Mouse (Mus musculus): ENCODE measurements around the gene Sf3a1.
A peak's percentile ranks its signal among the peaks of the same experiment; 100 is the strongest.

Gene Sf3a1

GRCm38 (mm10) chr11:4134986-4135935 lies 24.9 kb upstream of the Sf3a1 start, which contains the start of gene Rnf215:
Gene Rnf215 (plus strand): TSS chr11:4135202.
- peak; percentile 89 for DNase-seq (ENCODE audit: low read depth)

DNA sequence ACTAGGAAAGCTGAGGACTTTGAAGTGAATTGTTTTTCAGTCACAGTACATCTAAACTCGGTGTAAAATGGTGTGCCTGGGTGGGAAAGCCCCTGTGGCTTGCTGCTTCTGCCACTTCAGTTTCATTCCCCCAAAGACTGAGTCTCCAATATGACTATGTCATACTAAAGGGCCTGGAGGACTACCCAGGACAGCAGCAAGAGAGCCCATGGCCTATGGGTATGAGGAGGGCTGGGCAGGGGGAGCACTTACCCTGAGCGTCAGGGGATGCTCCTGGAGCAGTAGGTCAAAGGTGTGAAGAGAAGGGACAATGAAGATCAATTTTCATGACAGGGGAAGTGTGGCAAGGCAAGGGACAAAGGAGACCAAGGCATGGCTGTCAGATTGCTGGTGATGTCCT lies 21.2 kb upstream of the Sf3a1 start:
- DNase-seq (ENCODE audit: low read depth): no peak

GRCm38 (mm10) chr11:4141505-4141904 lies 18.6 kb upstream of the Sf3a1 start:
- no peak for DNase-seq (ENCODE audit: low read depth)

- DNase-seq (ENCODE audit: low read depth): no peak
These were observed 17.8 kb upstream of the Sf3a1 start for GRCm38 (mm10) chr11:4142352-4142751.

DNA sequence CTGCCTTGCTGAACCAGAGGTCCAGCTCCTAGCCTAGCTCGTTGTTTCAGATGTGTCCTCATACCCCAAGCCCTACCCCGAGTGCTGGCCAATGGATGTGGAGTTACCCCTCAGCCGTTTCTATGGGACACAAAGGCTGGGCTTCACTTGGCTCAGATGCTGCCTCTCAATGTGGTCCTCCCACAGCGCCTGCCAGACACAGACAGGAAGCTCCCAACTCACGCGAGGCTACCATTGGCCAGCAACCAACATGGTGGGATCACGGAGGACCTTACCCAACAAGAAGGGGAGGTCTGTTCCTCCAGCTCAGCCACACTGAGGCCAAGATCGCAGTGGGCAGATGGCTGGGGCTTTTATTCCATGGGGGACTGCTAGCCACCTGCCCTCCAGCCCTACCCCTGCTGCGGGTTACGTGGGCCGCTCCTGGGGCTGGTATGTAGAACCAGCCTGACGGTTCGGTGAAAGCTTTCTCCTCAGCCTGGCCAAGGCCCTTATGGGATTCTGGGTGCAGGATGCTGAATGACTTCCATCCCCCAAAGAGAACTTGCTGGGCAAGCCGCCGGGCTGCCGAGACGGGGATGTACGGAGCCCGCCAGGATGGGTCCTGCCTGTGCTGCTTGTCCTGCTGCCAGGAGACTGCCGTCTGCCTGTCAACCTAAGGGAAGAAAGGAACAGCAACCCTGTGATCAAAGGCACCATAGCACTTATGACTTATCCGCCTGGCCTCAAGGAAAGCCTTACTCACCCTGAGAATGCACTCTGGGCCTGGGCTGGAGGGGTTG lies 16.7 kb upstream of the Sf3a1 start:
- DNase-seq (ENCODE audit: low read depth): no peak

DNA sequence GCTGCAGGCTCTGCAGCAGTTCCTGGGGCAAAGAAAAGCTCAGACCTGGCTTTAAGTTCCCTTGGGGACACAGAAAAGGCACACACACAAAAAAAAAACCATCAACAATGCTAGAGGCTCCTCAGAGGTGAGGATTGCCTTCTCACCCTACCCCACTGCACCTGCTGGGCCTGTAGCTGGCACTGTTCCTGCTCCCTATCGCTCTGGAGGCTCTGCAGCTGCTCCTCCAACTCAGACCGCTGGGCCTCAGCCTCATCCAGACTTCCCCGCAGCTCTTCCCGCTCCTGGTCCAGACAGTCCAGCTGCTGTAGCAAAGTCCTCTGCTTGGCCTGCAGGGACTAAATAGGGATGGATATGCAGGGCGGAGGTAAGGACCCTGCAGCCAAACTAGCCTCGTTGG lies 13.8 kb upstream of the Sf3a1 start:
- no peak for DNase-seq (ENCODE audit: low read depth)

DNA sequence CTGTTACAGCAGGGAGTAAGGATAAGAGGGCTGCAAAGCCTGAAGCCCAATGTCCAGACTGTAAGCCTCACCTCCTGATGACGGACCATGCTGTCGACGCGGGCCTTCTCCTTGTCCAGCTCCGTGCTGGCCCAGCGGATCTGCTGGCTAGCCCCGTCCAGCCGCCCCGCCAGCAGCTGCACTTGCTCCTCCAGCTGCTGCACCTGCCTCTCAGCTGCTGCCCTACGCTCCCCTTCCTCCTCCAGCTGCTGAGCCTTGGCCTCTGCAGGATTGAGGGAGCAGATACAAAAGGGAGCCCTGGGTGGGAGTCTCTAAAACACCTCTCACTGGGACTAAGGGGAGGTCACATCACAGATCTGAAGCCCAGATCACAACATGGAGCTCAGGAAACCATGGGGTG lies 13.1 kb upstream of the Sf3a1 start:
- no peak for DNase-seq (ENCODE audit: low read depth)

- no peak for DNase-seq (ENCODE audit: low read depth)
These were observed 12.0 kb upstream of the Sf3a1 start for GRCm38 (mm10) chr11:4148120-4148519.

DNA sequence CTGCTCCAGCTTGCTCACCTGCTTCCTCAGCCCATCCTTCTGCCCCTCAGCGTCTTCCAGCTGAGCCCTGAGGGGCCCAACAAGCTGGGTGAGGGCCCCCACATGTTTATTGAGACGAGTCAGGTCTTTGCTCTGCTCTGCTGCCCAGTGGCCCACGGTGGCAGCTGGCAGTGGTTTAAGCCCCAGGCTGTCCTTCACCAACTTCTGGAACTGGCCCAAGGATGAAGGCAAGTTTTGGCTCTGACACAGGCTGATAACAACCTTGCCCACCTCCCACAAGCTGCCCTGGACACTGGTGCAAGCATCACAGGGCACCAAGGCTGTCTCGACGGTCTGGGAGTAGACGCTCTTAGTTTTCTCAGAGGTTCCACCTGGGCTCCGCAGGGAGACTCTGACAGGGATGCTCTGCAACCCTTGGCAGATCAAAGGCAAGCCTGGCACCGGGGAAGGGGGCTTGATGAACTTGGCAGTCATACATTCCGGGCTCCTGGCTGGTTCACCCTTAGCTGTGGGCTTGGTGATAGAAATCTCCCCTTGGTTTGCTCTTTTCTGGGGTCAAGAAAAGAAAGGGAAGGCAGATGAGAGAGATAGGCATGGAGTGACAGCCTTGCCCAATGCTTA lies 11.5 kb upstream of the Sf3a1 start:
- no peak for DNase-seq (ENCODE audit: low read depth)

DNA sequence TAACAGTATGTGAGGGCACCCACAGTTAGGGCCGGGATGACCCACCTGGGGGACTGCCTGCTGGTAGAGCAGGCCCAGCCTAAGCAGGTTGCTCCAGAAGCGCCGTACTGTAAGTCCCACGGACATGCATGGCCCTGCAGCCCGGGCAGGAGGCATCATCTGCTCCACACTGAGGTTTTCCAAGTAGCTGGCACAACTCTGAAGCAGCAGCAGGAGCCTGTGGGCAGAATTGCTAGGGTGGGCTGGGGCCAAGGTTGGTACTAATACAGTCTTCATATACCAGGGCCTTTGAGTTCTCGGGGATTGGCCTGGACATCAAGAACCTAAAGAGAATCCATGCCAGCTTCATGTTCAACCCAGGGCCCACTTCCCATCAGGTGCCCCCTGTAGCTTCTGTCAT lies 10.3 kb upstream of the Sf3a1 start:
- DNase-seq (ENCODE audit: low read depth): no peak

DNA sequence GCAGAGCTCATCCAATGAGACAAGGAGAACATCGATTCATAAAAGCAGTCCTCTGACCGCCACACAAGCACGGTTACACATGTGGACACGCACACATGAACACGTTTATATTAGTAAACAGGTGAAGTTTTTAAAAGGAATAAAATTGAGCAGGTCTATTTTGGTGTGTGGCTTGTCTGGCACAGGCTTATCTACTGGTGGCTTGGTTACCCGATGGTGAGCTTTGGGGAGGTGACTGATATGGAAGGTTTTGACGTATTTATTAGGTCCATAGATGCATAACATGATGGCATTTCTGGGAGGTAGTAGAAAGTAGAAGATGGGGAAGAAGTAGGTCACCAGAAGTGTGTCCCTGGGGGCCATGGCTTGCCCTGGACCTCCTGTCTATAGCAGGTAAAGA lies 6.5 kb upstream of the Sf3a1 start:
- DNase-seq (ENCODE audit: low read depth): no peak

DNA sequence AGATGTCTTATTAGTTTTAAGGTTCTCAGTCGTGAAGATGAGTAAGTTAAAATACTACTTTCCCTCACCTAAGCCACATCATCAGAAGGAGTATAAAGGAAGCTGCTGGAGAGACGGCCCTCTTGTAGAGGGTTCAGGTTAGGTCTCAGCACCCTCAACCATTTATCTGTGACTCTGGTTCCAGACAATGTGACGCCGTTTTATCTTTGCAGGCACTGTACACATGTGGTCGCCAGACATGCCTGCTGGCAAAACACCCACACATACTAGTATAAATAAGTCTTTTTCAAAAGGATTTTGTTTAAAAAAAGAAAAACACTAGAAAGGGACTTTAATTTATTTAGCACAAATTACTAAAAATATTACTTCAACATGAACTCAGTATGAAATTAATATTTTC lies 4.5 kb upstream of the Sf3a1 start:
- no peak for DNase-seq (ENCODE audit: low read depth)

GRCm38 (mm10) chr11:4158676-4159075 lies 1.5 kb upstream of the Sf3a1 start:
- no peak for DNase-seq (ENCODE audit: low read depth)

GRCm38 (mm10) chr11:4160758-4161480 lies 769 bp downstream of the Sf3a1 start:
- peak; percentile 11 for DNase-seq (ENCODE audit: low read depth)

- DNase-seq (ENCODE audit: low read depth): no peak
These were observed 4.6 kb downstream of the Sf3a1 start for GRCm38 (mm10) chr11:4164701-4165100.

- DNase-seq (ENCODE audit: low read depth): no peak
These were observed 6.4 kb downstream of the Sf3a1 start for GRCm38 (mm10) chr11:4166467-4167090.

DNA sequence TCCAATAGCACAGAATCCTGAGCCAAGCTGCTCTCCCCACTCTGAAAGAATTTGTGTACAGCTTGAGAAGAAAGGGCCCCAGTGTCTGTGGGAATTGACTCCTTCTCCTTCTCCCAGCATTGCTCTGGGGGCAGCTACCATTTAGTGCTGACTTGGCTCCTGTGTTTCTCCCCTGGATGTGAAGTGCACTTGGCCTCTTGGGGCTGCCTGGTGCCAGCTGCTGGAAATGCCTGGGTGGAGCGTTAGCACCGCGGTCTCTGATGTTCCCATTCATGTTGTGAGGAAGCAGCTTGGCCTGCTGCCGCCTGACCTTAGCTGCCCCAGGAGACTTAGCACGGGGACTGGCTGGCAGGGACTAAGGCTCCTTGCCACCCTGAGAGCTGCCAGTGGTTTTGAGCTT lies 14.4 kb downstream of the Sf3a1 start:
- no peak for DNase-seq (ENCODE audit: low read depth)

GRCm38 (mm10) chr11:4177716-4178115 lies 17.6 kb downstream of the Sf3a1 start:
- no peak for DNase-seq (ENCODE audit: low read depth)

- no peak for DNase-seq (ENCODE audit: low read depth)
These were observed 21.9 kb downstream of the Sf3a1 start for GRCm38 (mm10) chr11:4182061-4182460.

DNA sequence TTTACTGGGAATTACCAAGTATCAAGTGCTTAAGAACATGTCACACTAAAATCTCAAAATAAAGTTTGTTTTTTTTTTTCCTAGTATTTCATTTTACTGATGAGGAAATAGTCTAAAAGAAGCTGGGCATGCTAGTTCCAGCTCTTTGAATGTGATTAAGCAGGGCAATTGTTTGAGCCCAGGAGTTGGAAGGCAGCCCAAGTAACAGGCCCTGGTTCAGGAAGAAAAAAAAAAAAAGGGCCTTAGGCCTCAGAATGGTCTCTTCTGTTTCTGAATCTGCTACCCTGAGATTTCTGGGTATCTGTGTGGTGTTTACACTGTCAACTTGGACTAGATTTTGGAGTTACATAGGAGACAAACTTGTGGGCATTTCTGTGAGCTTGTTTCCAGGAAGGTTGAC lies 23.4 kb downstream of the Sf3a1 start:
- no peak for DNase-seq (ENCODE audit: low read depth)

GRCm38 (mm10) chr11:4184251-4184952 lies 24.3 kb downstream of the Sf3a1 start:
- no peak for DNase-seq (ENCODE audit: low read depth)

Measured in c-Kit-positive CD71-positive TER-119-negative erythroid progenitor cells, embryonic 14.5 days (primary cell).